Mouse (Mus musculus): Measurements from ENCODE around the gene Rps6ka3. TPM values are rescaled to one million over a fixed set of nuclear protein-coding genes. Genes with fewer than 3 reads are reported as not detected.

Gene Rps6ka3
- total RNA-seq (2021), result 100 to 1,000 TPM; 108 TPM
- long read RNA-seq, experiment 1, full-length matches to known transcripts, result 3 of 16 reads
- long read RNA-seq, experiment 1, partial matches to known transcripts, result 2 of 16 reads
- long read RNA-seq, experiment 1, other reads (novel, unspliced or antisense), result 11 of 16 reads
- long read RNA-seq, experiment 2, full-length matches to known transcripts, result 1 of 13 reads
- long read RNA-seq, experiment 2, partial matches to known transcripts, result 4 of 13 reads
- long read RNA-seq, experiment 2, other reads (novel, unspliced or antisense), result 8 of 13 reads

- no peak for DNase-seq (ENCODE audit: low spot score in 2 of 2)
These were observed at the start of gene Rps6ka3 for GRCm38 (mm10) chrX:159210007-159210406. TSS of gene Rps6ka3 (plus strand) at chrX:159210307.

DNA sequence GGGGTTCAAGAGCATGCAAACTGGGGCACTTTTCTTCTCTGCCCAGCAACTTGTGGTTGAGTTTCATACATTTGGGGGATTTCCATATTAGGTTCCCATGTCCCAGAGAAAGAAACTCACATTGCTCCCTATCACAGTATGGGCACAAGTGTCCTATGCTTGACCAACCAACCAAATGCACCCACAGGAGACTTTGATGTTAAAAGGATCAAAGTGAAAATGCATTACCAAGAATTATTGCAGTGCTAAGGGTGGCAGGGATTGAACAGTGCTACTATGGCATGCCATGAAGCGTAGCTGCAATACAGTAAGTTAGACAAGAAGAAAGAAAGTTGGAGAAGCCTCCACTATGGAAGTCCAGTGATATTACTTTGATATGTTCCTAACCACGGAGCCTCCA is 40.9 kb upstream of the Rps6ka3 start:
- DNase-seq (ENCODE audit: low spot score in 2 of 2), result no peak

DNA sequence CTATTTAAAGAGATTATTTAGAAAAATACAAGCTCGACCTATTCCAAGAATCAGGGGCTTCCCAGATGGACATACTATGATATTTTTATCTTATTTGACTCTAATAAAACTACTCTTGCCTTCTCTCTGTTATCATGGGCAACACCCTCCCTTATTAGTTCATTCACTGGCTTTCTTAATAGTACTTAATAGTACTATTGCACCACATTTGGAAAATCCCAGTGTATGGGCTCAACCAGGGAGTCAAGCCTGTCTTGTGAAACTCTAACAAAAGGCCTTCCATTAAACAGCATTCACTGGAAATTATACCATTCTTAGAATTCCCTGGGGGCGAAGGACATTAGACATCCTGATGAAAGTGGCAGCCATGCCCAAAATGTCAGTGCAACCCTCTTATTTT is 38.5 kb upstream of the Rps6ka3 start:
- DNase-seq (ENCODE audit: low spot score in 2 of 2), result no peak

GRCm38 (mm10) chrX:159191581-159191980 is 18.5 kb upstream of the Rps6ka3 start:
- no peak for DNase-seq (ENCODE audit: low spot score in 2 of 2)

DNA sequence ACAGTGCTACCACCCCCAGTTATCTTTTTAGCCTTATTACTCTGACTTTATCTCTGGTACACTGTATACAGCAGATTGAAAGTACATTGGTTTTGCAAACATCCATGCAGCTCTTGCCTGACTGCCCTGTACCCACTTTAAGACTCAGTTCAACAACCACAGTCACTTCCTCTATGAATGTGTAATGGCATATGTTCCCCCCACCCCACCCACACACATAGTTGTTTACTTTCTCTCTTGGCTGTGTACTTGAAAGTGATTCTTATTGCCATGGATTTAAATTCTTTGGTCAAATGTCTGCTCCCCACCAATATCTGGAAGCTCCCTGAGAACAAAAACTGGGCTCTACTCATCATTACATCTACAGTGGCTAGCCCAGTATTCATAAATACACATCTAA is 10.6 kb upstream of the Rps6ka3 start:
- DNase-seq (ENCODE audit: low spot score in 2 of 2), result no peak

- no peak for DNase-seq (ENCODE audit: low spot score in 2 of 2)
These were observed 10.0 kb upstream of the Rps6ka3 start for GRCm38 (mm10) chrX:159200101-159200500.

- DNase-seq (ENCODE audit: low spot score in 2 of 2), result no peak
These were observed 931 bp downstream of the Rps6ka3 start for GRCm38 (mm10) chrX:159210892-159211583.

- no peak for DNase-seq (ENCODE audit: low spot score in 2 of 2)
These were observed 5.1 kb downstream of the Rps6ka3 start for GRCm38 (mm10) chrX:159215253-159215652.

- DNase-seq (ENCODE audit: low spot score in 2 of 2), result no peak
These were observed 12.4 kb downstream of the Rps6ka3 start for GRCm38 (mm10) chrX:159222474-159222873.

GRCm38 (mm10) chrX:159237275-159237674 is 27.2 kb downstream of the Rps6ka3 start:
- DNase-seq (ENCODE audit: low spot score in 2 of 2), result no peak

GRCm38 (mm10) chrX:159254001-159254884 is 44.1 kb downstream of the Rps6ka3 start:
- DNase-seq (ENCODE audit: low spot score in 2 of 2), result peak; percentile 16 to 23

GRCm38 (mm10) chrX:159255123-159255978 is 45.2 kb downstream of the Rps6ka3 start:
- DNase-seq (ENCODE audit: low spot score in 2 of 2), result peak; percentile 70 to 83

DNA sequence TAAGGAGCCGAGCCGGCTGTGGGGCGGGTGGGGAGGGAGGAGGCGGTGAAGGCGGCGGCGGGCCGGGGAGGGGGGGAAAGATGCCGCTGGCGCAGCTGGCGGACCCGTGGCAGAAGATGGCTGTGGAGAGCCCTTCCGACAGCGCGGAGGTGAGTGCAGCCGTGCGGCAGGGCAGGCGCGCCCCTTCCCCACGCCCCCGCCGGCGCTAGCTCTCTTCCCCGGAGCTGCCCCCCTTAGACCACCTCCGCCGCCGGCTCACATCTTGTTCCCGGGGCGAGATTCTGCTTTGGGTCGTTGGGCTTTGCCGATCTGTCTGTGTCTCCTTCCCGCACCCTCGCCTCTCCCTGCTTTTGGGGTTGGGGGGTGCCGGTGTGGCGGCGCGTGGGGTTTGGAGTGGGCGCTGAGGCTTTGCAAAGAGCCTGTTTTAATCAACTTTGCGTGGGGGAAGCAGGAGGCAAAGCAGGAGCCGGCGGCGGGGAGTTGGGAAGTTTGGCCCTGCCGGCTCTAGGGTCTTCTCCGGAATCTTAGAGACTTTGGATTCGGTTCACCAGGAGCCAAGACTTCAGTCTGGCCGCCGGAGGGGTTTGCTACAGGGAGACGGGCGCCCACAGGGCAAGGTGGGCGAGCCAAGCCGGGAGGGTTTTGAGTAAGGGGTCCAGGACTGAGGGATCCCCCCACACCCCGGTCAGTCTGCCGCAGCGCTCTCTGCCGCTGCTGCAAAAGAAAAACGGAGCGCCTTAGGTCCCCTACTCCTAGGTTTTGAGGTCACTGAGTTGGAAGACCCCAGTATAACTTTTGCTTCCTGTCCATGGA is 46.1 kb downstream of the Rps6ka3 start:
- peak in 1 of 2 experiments; percentile 15 for DNase-seq (ENCODE audit: low spot score in 2 of 2)

- peak; percentile 26 to 30 for DNase-seq (ENCODE audit: low spot score in 2 of 2)
These were observed 46.9 kb downstream of the Rps6ka3 start for GRCm38 (mm10) chrX:159256921-159257421.

- no peak for DNase-seq (ENCODE audit: low spot score in 2 of 2)
These were observed 54.6 kb downstream of the Rps6ka3 start for GRCm38 (mm10) chrX:159264681-159265080.

DNA sequence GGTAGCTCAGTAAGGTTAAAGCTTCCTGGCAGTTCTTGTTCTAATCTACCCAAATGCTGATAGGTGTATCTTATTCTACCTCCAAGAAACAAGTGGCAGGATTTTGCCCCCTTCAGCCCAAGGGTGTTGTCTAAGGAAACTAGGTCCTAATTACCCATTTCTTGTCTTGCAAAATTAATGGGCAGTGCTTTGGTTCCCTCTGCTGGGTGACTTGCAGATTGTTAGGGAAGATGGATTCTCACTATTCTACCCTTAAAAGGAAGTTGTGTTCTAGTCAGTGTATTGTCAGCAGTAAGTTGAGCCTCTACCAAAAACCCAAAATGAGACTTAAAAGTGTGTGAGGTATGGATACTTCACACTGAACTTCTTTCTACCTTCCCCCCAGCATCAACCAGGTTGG is 59.0 kb downstream of the Rps6ka3 start:
- peak in 1 of 2 experiments; percentile 8 for DNase-seq (ENCODE audit: low spot score in 2 of 2)

DNA sequence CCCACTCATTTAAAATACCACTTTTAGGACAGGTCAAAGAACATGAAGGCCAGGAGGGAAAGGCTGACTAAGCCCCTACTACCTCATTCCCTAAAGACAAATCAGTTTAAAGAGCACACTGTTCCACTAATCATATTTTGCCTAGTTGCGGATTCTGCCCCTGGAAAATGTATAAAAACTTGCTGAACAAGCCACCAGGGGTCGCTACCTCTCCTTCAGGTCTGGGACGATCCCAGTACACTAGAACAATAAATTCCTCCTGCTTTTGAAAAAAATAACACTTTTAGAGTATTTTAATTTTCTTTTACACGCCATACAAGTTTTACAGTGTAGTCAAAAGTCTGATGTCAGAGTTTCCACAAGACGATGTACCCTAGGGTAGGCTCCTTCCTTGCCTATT is 76.7 kb downstream of the Rps6ka3 start:
- DNase-seq (ENCODE audit: low spot score in 2 of 2), result no peak

DNA sequence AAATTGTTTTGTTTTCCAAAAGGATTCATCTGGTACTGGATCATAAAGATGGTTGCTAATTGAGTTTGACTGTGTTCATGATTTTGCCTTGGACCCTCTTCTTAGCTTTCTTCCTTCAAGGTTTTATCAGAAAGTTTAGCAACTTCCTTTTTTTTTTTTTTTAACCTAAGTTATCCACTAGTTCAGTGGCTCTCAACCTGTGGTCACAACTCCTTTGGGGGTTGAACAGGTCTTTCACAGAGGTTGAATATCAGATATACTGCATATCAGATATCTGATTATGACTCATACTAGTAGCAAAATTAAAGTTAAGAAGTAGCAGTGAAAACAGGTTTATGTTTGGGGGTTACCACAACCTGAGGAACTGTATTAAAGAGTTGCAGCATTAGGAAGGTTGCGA is 85.8 kb downstream of the Rps6ka3 start:
- DNase-seq (ENCODE audit: low spot score in 2 of 2), result no peak
